Mouse (Mus musculus): ENCODE data around the gene Ccndbp1. TPM values are rescaled to one million over a fixed set of nuclear protein-coding genes. Genes with fewer than 3 reads are reported as not detected.

Ccndbp1 gene
- total and polyA plus RNA-seq, 3 experiments = 23.4 to 38.8 (median 33.4) TPM

DNA sequence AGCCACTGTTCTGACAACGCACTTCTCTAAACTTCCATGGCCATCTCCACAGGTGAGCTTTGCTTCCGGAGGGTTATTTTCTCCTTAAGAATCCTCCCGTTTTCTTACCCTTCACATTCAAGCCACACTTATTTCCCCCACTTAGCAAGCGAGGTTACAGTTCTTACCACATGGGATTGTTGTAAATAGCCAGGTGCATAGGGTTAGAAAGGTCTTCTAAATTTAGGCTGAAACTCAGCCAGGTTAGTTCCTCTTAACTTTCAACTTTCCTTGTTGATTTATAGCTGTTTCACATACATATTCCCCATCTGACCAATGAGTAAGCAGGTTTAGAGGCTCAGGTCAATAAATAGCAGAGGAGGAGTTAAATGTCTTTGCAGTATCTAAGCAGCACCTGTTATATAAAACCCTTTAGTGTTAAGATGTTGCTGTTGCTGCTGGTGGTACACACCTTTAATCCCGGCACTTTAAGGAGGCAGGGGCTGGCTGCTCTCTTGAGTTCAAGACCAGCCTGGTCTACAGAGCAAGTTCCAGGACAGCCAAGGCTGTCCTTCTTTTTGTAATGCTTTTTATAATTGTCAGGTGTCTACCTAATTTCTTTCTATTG, 971 bp downstream of the Ccndbp1 start:
- no peak for DNase-seq (ENCODE audit: extremely low read depth)
- no peaks in the 10 kb centered on the region for H3K9me3 ChIP-seq (replicated peaks; ENCODE audit: low read length)
- H3K27ac ChIP-seq (ENCODE audit: insufficient read depth, low read depth) = no peak overlapping the region
- 0 out of 2 replicates have a peak, but pooled peaks cover 2% of the 10 kb centered on the region for H3K79me2 ChIP-seq (replicated peaks; ENCODE audit: control insufficient read depth, extremely low read depth, insufficient read depth, poor library complexity, severe bottlenecking)
- in situ Hi-C loops (cut with MboI; ENCODE audit: low pct_ligation_motif_present, low pct_unique_long_range_greater_than_20kb, low sequenced_read_pairs) (no loop called here), dilution Hi-C loops (cut with MboI; ENCODE audit: extremely low pct_ligation_motif_present, extremely low pct_unique_long_range_greater_than_20kb, low sequenced_read_pairs) (no loop called here)
- H3K4me1 ChIP-seq (ENCODE audit: control insufficient read depth in 1 of 2, insufficient read depth in 2 of 2) = peaks cover 2 to 17% of the 10 kb centered on the region in 2 experiments; a peak in 2 of 4 replicates
- peak overlapping the region; percentile 96 for H3K4me2 ChIP-seq (ENCODE audit: insufficient read depth, low read depth, poor library complexity, severe bottlenecking)
- H3K4me3 ChIP-seq (replicated peaks in 1 of 3; ENCODE audit: low read depth in 2 of 3, low read length in 2 of 3, poor library complexity in 1 of 3) = peak overlapping the region; percentile 70 to 91 (median 90)
- H3K27me3 ChIP-seq (replicated peaks) = no peaks in the 10 kb centered on the region
- H3K9ac ChIP-seq (ENCODE audit: insufficient read depth, low read depth) = peak overlapping the region; percentile 29
- peaks cover 15 to 38% of the 10 kb centered on the region in 2 experiments for H3K36me3 ChIP-seq (replicated peaks in 1 of 2; ENCODE audit: control insufficient read depth in 1 of 2, insufficient read depth in 1 of 2, low read length in 1 of 2)
- TF ChIP-seq NRF1 (IDR thresholded peaks at IDR 0.05; ENCODE audit: low read depth, low read length) (no peak), POLR2A (IDR thresholded peaks at IDR 0.05; ENCODE audit: low read depth, low read length) (no peak), CTCF (conservative IDR thresholded peaks at IDR 0.05 in 1 of 2, IDR thresholded peaks at IDR 0.05 in 1 of 2; ENCODE audit: low read depth in 2 of 2, low read length in 2 of 2) (no peak), UBTF (IDR thresholded peaks at IDR 0.05; ENCODE audit: low read depth, low read length) (no peak), ZC3H11A (IDR thresholded peaks at IDR 0.05; ENCODE audit: low read depth, low read length) (no peak), RAD21 (IDR thresholded peaks at IDR 0.05; ENCODE audit: low read depth, low read length) (no peak), USF2 (conservative IDR thresholded peaks at IDR 0.05; ENCODE audit: low read depth, low read length) (no peak), ZNF384 (IDR thresholded peaks at IDR 0.05; ENCODE audit: low read depth, low read length) (no peak), CHD2 (IDR thresholded peaks at IDR 0.05; ENCODE audit: low read length) (no peak), IRF4 (IDR thresholded peaks at IDR 0.05; ENCODE audit: low read depth, low read length) (no peak), ZKSCAN1 (IDR thresholded peaks at IDR 0.05; ENCODE audit: borderline replicate concordance, low read depth, low read length) (no peak), USF1 (IDR thresholded peaks at IDR 0.05; ENCODE audit: low read depth, low read length) (no peak), BHLHE40 (IDR thresholded peaks at IDR 0.05; ENCODE audit: low read depth, low read length) (no peak), PAX5 (IDR thresholded peaks at IDR 0.05; ENCODE audit: low read length) (no peak), NELFE (IDR thresholded peaks at IDR 0.05; ENCODE audit: low read depth, low read length) (no peak), MAX (IDR thresholded peaks at IDR 0.05; ENCODE audit: low read length) (no peak)

GRCm38 (mm10) chr2:121012676-121013075, 4.5 kb downstream of the Ccndbp1 start:
- dilution Hi-C loops (cut with MboI; ENCODE audit: extremely low pct_ligation_motif_present, extremely low pct_unique_long_range_greater_than_20kb, low sequenced_read_pairs) = no loop called here
- no peak overlapping the region for H3K9ac ChIP-seq (ENCODE audit: insufficient read depth, low read depth)
- H3K27ac ChIP-seq (ENCODE audit: insufficient read depth, low read depth) = no peak overlapping the region
- peaks cover 2 to 25% of the 10 kb centered on the region in 2 experiments; a peak in 2 of 4 replicates for H3K4me1 ChIP-seq (ENCODE audit: control insufficient read depth in 1 of 2, insufficient read depth in 2 of 2)
- TF ChIP-seq MYC (IDR thresholded peaks at IDR 0.05; ENCODE audit: low read depth, low read length) (no peak), GABPA (IDR thresholded peaks at IDR 0.05; ENCODE audit: insufficient replicate concordance, low read depth, low read length) (no peak), TCF12 (IDR thresholded peaks at IDR 0.05; ENCODE audit: low read depth, low read length) (no peak), HCFC1 (IDR thresholded peaks at IDR 0.05; ENCODE audit: low read depth, low read length) (no peak), NELFE (IDR thresholded peaks at IDR 0.05; ENCODE audit: low read depth, low read length) (no peak), POLR2A (IDR thresholded peaks at IDR 0.05; ENCODE audit: low read depth, low read length) (no peak), MAFK (IDR thresholded peaks at IDR 0.05; ENCODE audit: insufficient replicate concordance, low read length) (no peak), ETS1 (conservative IDR thresholded peaks at IDR 0.05; ENCODE audit: low read depth, low read length) (no peak), RCOR1 (conservative IDR thresholded peaks at IDR 0.05; ENCODE audit: low read depth, low read length) (no peak), TBP (conservative IDR thresholded peaks at IDR 0.05; ENCODE audit: low read depth, low read length) (no peak), MAX (IDR thresholded peaks at IDR 0.05; ENCODE audit: low read length) (no peak)
- H3K4me2 ChIP-seq (ENCODE audit: insufficient read depth, low read depth, poor library complexity, severe bottlenecking) = no peak overlapping the region
- H3K27me3 ChIP-seq (replicated peaks) = no peaks in the 10 kb centered on the region
- H3K4me3 ChIP-seq (replicated peaks in 1 of 3; ENCODE audit: low read depth in 2 of 3, low read length in 2 of 3, poor library complexity in 1 of 3) = no peak overlapping the region
- peaks cover 28 to 63% of the 10 kb centered on the region in 2 experiments for H3K36me3 ChIP-seq (replicated peaks in 1 of 2; ENCODE audit: control insufficient read depth in 1 of 2, insufficient read depth in 1 of 2, low read length in 1 of 2)
- DNase-seq (ENCODE audit: extremely low read depth) = no peak
- H3K9me3 ChIP-seq (replicated peaks; ENCODE audit: low read length) = peaks cover 6% of the 10 kb centered on the region
- in situ Hi-C loops (cut with MboI; ENCODE audit: low pct_ligation_motif_present, low pct_unique_long_range_greater_than_20kb, low sequenced_read_pairs) = no loop called here
- H3K79me2 ChIP-seq (replicated peaks; ENCODE audit: control insufficient read depth, extremely low read depth, insufficient read depth, poor library complexity, severe bottlenecking) = 0 out of 2 replicates have a peak, but pooled peaks cover 2% of the 10 kb centered on the region

All from CH12.LX (cell line).